Mouse (Mus musculus): ENCODE measurements around the gene Slc39a1. TPM values are rescaled to one million over a fixed set of nuclear protein-coding genes. Genes with fewer than 3 reads are reported as not detected.

Slc39a1 gene
- total RNA-seq, 2 experiments from 2014 or later: 114 to 118 TPM

GRCm38 (mm10) chr3:90294651-90295050 lies 46.7 kb downstream of the Slc39a1 start:
- no peak for DNase-seq

Small RNA genes lying within 50 kb of the gene (microRNA-seq; reads per million reads assigned to microRNA genes)
- not detected for gene Mir7012

Other genes with a start within 250 kb of the Slc39a1 start
- gene Hax1, start 249.4 kb upstream of the Slc39a1 start, total RNA-seq (2021): 100 to 1,000 TPM in 1 of 2 experiments, 10 to 100 TPM in 1; 92.7 to 110 TPM
- gene 4933434E20Rik, start 196.5 kb upstream of the Slc39a1 start, total RNA-seq (2021): 10 to 100 TPM; 64.6 to 66.5 TPM
- 100 to 1,000 TPM; 152 to 166 TPM for gene Ubap2l, start 195.5 kb upstream of the Slc39a1 start, total RNA-seq (2021)
- 100 to 1,000 TPM; 165 to 251 TPM for gene Tpm3, start 175.5 kb upstream of the Slc39a1 start, total RNA-seq (2021)
- gene Nup210l, start 144.0 kb upstream of the Slc39a1 start, total RNA-seq (2021): under 1 TPM; 0.24 to 0.42 TPM
- 1,000 to 10,000 TPM; 1,820 to 1,837 TPM for gene Rps27, start 34.5 kb upstream of the Slc39a1 start, total RNA-seq (2021)
- 10 to 100 TPM; 30.6 to 39.6 TPM for gene Rab13, start 34.5 kb upstream of the Slc39a1 start, total RNA-seq (2021)
- gene Jtb, start 16.6 kb upstream of the Slc39a1 start, total RNA-seq (2021): 10 to 100 TPM; 57.2 to 57.9 TPM
- under 1 TPM; 0.36 to 0.55 TPM for gene Creb3l4, start 4.7 kb upstream of the Slc39a1 start, total RNA-seq (2021)
- gene Crtc2, start 6.0 kb downstream of the Slc39a1 start, total RNA-seq (2021): 10 to 100 TPM; 36.1 to 47.7 TPM
- 10 to 100 TPM in 1 of 2 experiments, 1 to 10 TPM in 1; 8.5 to 17.0 TPM for gene Dennd4b, start 17.0 kb downstream of the Slc39a1 start, total RNA-seq (2021)
- gene Gatad2b, start 45.0 kb downstream of the Slc39a1 start, total RNA-seq (2021): 10 to 100 TPM; 55.5 to 65.9 TPM
- gene Slc27a3, start 141.8 kb downstream of the Slc39a1 start, total RNA-seq (2021): 10 to 100 TPM; 55.2 to 65.9 TPM
- gene Ints3, start 185.4 kb downstream of the Slc39a1 start, total RNA-seq (2021): 10 to 100 TPM; 46.8 to 51.6 TPM
- gene Npr1, start 217.7 kb downstream of the Slc39a1 start, total RNA-seq (2021): 100 to 1,000 TPM in 1 of 2 experiments, 10 to 100 TPM in 1; 88.3 to 101 TPM
- gene Ilf2, start 228.0 kb downstream of the Slc39a1 start, total RNA-seq (2021): 10 to 100 TPM; 59.1 to 63.2 TPM
- 10 to 100 TPM; 46.6 to 59.3 TPM for gene Snapin, start 242.9 kb downstream of the Slc39a1 start, total RNA-seq (2021)

Measured in adrenal gland, postnatal 10 days (tissue).